Mouse (Mus musculus) olfactory bulb, adult 2 months (tissue): ENCODE results near the gene Ctsh. TPM values are rescaled to one million over a fixed set of nuclear protein-coding genes. Genes with fewer than 3 reads are reported as not detected.

ENCODE experiments used
- H3K27ac ChIP-seq: fragments of 200-500 bp; 2 replicates; pipeline ENCODE4 v1.5.1; 2012; ENCODE audit warnings: low read depth, low read length; ENCODE audit not compliant: insufficient read depth
- H3K4me1 ChIP-seq: fragments of 200-500 bp; 2 replicates; pipeline ENCODE4 v1.6.1; 2012; ENCODE audit warnings: low read length; ENCODE audit not compliant: control insufficient read depth, insufficient read depth
- H3K4me3 ChIP-seq: fragments of 200-500 bp; 2 replicates; pipeline ENCODE4 v1.5.1; 2012; ENCODE audit warnings: mild to moderate bottlenecking, low read depth, low read length, moderate library complexity; ENCODE audit not compliant: insufficient read depth
- CTCF ChIP-seq: fragments of 200-500 bp; IDR thresholded peaks from 2 replicates; pipeline ENCODE4 v1.5.1; 2012; ENCODE audit warnings: low read depth, mild to moderate bottlenecking, low read length, moderate library complexity; ENCODE audit not compliant: insufficient read depth
- POLR2A ChIP-seq: fragments of 200-500 bp; IDR thresholded peaks from 2 replicates; pipeline ENCODE4 v1.6.1; 2012; ENCODE audit warnings: mild to moderate bottlenecking, low read depth, low read length, moderate library complexity; ENCODE audit not compliant: insufficient read depth
- WGBS: fragments of 180-500 bp; shearing (Covaris S2); methylation state at CpG from one replicate; pipeline ENCODE4 v1.1.7; 2018; 5-methylcytosine and 5-hydroxymethylcytosine counted together
- polyA plus RNA-seq: library from polyadenylated mRNA; stranded (reverse); fragments of >200 nt; gene quantifications from 2 replicates; pipeline ENCODE4 v1.2.4, GENCODE M21; 2012; ENCODE audit warnings: low replicate concordance; ENCODE audit not compliant: missing spikeins, insufficient read depth, insufficient read length

The Ctsh gene
- polyA plus RNA-seq, 1 experiment: not detected

- WGBS: 92% methylated on average over 6 of the region's 6 CpGs
- Histone ChIP-seq H3K4me1 (no peaks in the 10 kb centered on the region), H3K27ac (no peak overlapping the region), H3K4me3 (no peak overlapping the region)
- no peak for TF ChIP-seq POLR2A
- no peak for TF ChIP-seq CTCF
Measured at GRCm38 (mm10) chr9:90089339-90090104, 35.6 kb downstream of the Ctsh start.

DNA sequence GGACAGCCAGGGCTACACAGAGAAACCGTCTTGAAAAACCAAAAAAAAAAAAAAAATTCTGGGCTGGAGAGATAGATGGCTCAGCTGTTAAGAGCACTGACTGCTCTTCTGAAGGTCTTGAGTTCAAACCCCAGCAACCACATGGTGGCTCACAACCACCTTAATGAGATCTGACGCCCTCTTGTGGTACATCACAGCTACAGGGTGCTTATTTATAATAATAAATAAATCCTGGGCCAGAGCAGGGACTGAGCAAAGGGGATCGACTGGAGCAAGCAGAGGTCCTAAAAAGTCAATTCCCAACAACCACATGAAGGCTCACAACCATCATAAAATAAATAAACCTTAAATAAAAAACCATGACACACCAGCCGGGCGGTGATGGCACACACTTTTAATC is 45.0 kb downstream of the Ctsh start:
- WGBS: 83% methylated on average over 5 of the region's 5 CpGs
- Histone ChIP-seq H3K4me3 (no peak overlapping the region), H3K27ac (no peak overlapping the region), H3K4me1 (no peaks in the 10 kb centered on the region)
- TF ChIP-seq POLR2A (no peak), CTCF (no peak)

- 0 out of 2 replicates have a peak, but pooled peaks cover 3% of the 10 kb centered on the region for H3K4me1 ChIP-seq
- WGBS: 57% methylated on average over 2 of the region's 2 CpGs
- no peak for TF ChIP-seq POLR2A
- no peak for TF ChIP-seq CTCF
- no peak overlapping the region for H3K4me3 ChIP-seq
- no peak overlapping the region for H3K27ac ChIP-seq
Measured at GRCm38 (mm10) chr9:90100760-90101159, 46.8 kb downstream of the Ctsh start.

- no peak overlapping the region for H3K4me3 ChIP-seq
- WGBS: 88% methylated on average over 1 of the region's 1 CpGs
- H3K27ac ChIP-seq: no peak overlapping the region
- H3K4me1 ChIP-seq: peaks cover 5% of the 10 kb centered on the region; the same call in 1 of the 2 replicates
- TF ChIP-seq CTCF (no peak), POLR2A (no peak)
Measured at GRCm38 (mm10) chr9:90105462-90105861, 51.5 kb downstream of the Ctsh start.

DNA sequence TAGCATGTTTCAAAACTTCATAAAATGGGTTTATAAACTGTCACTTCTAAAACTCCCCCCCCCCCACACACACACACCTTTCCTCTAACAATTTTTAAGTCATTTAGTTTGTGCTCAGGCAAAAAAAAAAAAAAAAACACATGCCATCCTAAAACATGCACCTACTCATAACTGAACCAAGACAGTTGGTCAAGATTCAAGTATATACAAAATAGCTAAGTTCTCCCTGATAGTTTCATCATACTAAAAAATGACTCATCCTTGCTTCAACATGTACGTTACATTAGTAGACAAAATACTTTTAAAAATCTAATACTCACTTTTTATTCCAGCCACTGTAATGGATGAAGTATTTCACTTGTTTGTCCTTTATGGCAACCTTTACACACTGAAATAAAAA is 53.0 kb downstream of the Ctsh start:
- Histone ChIP-seq H3K4me3 (no peak overlapping the region), H3K4me1 (peaks cover 5% of the 10 kb centered on the region; the same call in 1 of the 2 replicates), H3K27ac (no peak overlapping the region)
- WGBS: 46% methylated on average over 1 of the region's 1 CpGs
- TF ChIP-seq POLR2A (no peak), CTCF (no peak)

DNA sequence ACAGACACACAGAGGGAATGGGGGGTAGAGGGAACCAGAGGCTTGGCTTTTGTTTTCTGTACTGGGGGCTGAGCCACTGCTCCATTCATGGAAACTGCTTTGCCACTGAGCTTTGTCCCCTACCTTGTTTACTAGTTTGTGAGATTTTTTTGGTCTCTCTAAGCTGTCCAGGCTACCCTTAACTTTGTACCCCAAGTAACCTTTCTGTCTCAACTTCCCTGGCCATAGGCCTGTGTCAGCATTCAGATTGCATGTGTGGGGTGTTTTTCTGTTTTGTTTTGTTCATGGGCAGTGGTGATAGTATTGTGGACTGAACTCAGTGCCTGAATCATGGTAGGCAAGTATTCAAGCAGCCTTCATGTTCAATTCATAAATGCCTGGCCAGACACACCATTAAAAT is 54.3 kb downstream of the Ctsh start:
- Histone ChIP-seq H3K4me1 (peaks cover 5% of the 10 kb centered on the region; the same call in 1 of the 2 replicates), H3K27ac (no peak overlapping the region), H3K4me3 (no peak overlapping the region)
- no peak for TF ChIP-seq CTCF
- no peak for TF ChIP-seq POLR2A

GRCm38 (mm10) chr9:90109386-90109785 is 55.4 kb downstream of the Ctsh start:
- no peak for TF ChIP-seq CTCF
- no peak for TF ChIP-seq POLR2A
- Histone ChIP-seq H3K4me1 (peaks cover 2% of the 10 kb centered on the region; the same call in 1 of the 2 replicates), H3K27ac (no peak overlapping the region), H3K4me3 (no peak overlapping the region)
- 42% methylated on average over 6 of the region's 6 CpGs for WGBS

GRCm38 (mm10) chr9:90113151-90113550 is 59.2 kb downstream of the Ctsh start:
- H3K27ac ChIP-seq: no peak overlapping the region
- TF ChIP-seq CTCF: no peak
- TF ChIP-seq POLR2A: no peak
- H3K4me3 ChIP-seq: peak overlapping the region; percentile 79; the same call in 1 of the 2 replicates
- peaks cover 2% of the 10 kb centered on the region; the same call in 1 of the 2 replicates for H3K4me1 ChIP-seq
- 1% methylated on average over 13 of the region's 13 CpGs for WGBS
